Mouse (Mus musculus) hindbrain, embryonic 11.5 days (tissue): ENCODE measurements around the gene Lrrc27. TPM values are rescaled to one million over a fixed set of nuclear protein-coding genes. Genes with fewer than 3 reads are reported as not detected.

Experiments used
- ATAC-seq: fragments of 200-750 bp; cut with Nextera tagmentation; 2 replicates; pipeline ENCODE4 v1.8.0; 2017; ENCODE audit warnings: mild to moderate bottlenecking, moderate TSS enrichment, moderate library complexity; ENCODE audit not compliant: low FRiP score
- DNase-seq: peaks from one replicate; pipeline ENCODE4 v3.0.0-alpha.2; 2015; ENCODE audit warnings: low spot score
- H3K27ac ChIP-seq: fragments of 300-500 bp; sonication (generic); 2 replicates; pipeline ENCODE4 v1.5.1; 2014; ENCODE audit warnings: mild to moderate bottlenecking, low read depth, low read length
- H3K27me3 ChIP-seq: fragments of 300-500 bp; sonication (generic); 2 replicates; pipeline ENCODE4 v1.6.1; 2014; ENCODE audit warnings: mild to moderate bottlenecking, low read length, moderate library complexity, mixed read lengths; ENCODE audit not compliant: control insufficient read depth, insufficient read depth
- H3K36me3 ChIP-seq: fragments of 300-500 bp; sonication (generic); 2 replicates; pipeline ENCODE4 v1.6.1; 2014; ENCODE audit warnings: mild to moderate bottlenecking, low read length, moderate library complexity, mixed read lengths; ENCODE audit not compliant: control insufficient read depth, insufficient read depth
- H3K4me1 ChIP-seq: fragments of 300-500 bp; sonication (generic); replicated peaks from 2 replicates; pipeline ENCODE4 v1.6.1; 2014; ENCODE audit warnings: low read length, mixed read lengths; ENCODE audit not compliant: control insufficient read depth, insufficient read depth
- H3K4me2 ChIP-seq: fragments of 300-500 bp; sonication (generic); replicated peaks from 2 replicates; pipeline ENCODE4 v1.6.1; 2014; ENCODE audit warnings: mild to moderate bottlenecking, low read depth, low read length
- H3K4me3 ChIP-seq: fragments of 300-500 bp; sonication (generic); 2 replicates; pipeline ENCODE4 v1.5.1; 2014; ENCODE audit warnings: low read depth, low read length
- H3K9ac ChIP-seq: fragments of 300-500 bp; sonication (generic); 2 replicates; pipeline ENCODE4 v1.6.1; 2014; ENCODE audit warnings: low read depth, low read length
- H3K9me3 ChIP-seq: fragments of 300-500 bp; sonication (generic); 2 replicates; pipeline ENCODE4 v1.6.1; 2016; ENCODE audit warnings: low read length; ENCODE audit not compliant: control insufficient read depth
- WGBS: fragments of 180-500 bp; shearing (Covaris S2); extraction: QIAGEN DNeasy Blood & Tissue Kit; methylation state at CpG from one replicate; pipeline ENCODE4 v1.1.7; 2014; 5-methylcytosine and 5-hydroxymethylcytosine counted together
- polyA plus RNA-seq: library from polyadenylated mRNA; unstranded; fragments of >200 nt; fragmentation: Nextera tagmentation; extraction: Ambion mirVana; gene quantifications from 2 replicates; pipeline ENCODE4 v1.2.1, GENCODE M21; 2014

Gene Lrrc27
- polyA plus RNA-seq, 1 experiment from 2014 or later = 6.5 TPM

- no peak for ATAC-seq
- 31% methylated on average over 7 of the region's 7 CpGs for WGBS
- Histone ChIP-seq H3K4me3 (no peak overlapping the region), H3K4me1 (no peaks in the 10 kb centered on the region), H3K27ac (no peak overlapping the region), H3K9ac (no peak overlapping the region), H3K36me3 (no peaks in the 10 kb centered on the region), H3K4me2 (no peak overlapping the region), H3K9me3 (no peaks in the 10 kb centered on the region), H3K27me3 (no peaks in the 10 kb centered on the region)
- DNase-seq = peak; percentile 84
Observed at GRCm38 (mm10) chr7:139208023-139208772, 4.6 kb upstream of the Lrrc27 start.

GRCm38 (mm10) chr7:139208773-139209095 lies 4.1 kb upstream of the Lrrc27 start:
- ATAC-seq = no peak

GRCm38 (mm10) chr7:139211761-139212160 lies 1.0 kb upstream of the Lrrc27 start:
- no peak for ATAC-seq
- 82% methylated on average over 6 of the region's 6 CpGs for WGBS
- no peaks in the 10 kb centered on the region for H3K27me3 ChIP-seq
- H3K27ac ChIP-seq = no peak overlapping the region
- DNase-seq = no peak
- no peak overlapping the region for H3K4me3 ChIP-seq
- H3K4me1 ChIP-seq = no peaks in the 10 kb centered on the region
- H3K9me3 ChIP-seq = no peaks in the 10 kb centered on the region
- H3K4me2 ChIP-seq = no peak overlapping the region
- H3K9ac ChIP-seq = 0 out of 2 replicates have a peak overlapping the region, but pooled peaks have one; percentile 7
- no peaks in the 10 kb centered on the region for H3K36me3 ChIP-seq

More at GRCm38 (mm10) chr7:139208773-139209095, 4.1 kb upstream of the Lrrc27 start:
- Histone ChIP-seq H3K4me1 (no peaks in the 10 kb centered on the region), H3K27ac (no peak overlapping the region), H3K4me3 (no peak overlapping the region), H3K27me3 (no peaks in the 10 kb centered on the region), H3K9ac (no peak overlapping the region), H3K36me3 (no peaks in the 10 kb centered on the region), H3K4me2 (no peak overlapping the region), H3K9me3 (no peaks in the 10 kb centered on the region)
- 90% methylated on average over 4 of the region's 4 CpGs for WGBS
- no peak for DNase-seq

GRCm38 (mm10) chr7:139213751-139214150 lies 963 bp downstream of the Lrrc27 start:
- WGBS = 63% methylated on average over 3 of the region's 3 CpGs
- H3K36me3 ChIP-seq = no peaks in the 10 kb centered on the region
- no peaks in the 10 kb centered on the region for H3K9me3 ChIP-seq
- no peak overlapping the region for H3K27ac ChIP-seq
- no peak for ATAC-seq
- peak overlapping the region; percentile 45; the same call in 1 of the 2 replicates for H3K4me2 ChIP-seq
- no peak for DNase-seq
- no peaks in the 10 kb centered on the region for H3K27me3 ChIP-seq
- no peak overlapping the region for H3K9ac ChIP-seq
- no peaks in the 10 kb centered on the region for H3K4me1 ChIP-seq
- peak overlapping the region; percentile 26 for H3K4me3 ChIP-seq

- no peaks in the 10 kb centered on the region for H3K36me3 ChIP-seq
- H3K9ac ChIP-seq = no peak overlapping the region
- no peaks in the 10 kb centered on the region for H3K27me3 ChIP-seq
- H3K4me3 ChIP-seq = no peak overlapping the region
- no peak for DNase-seq
- H3K4me2 ChIP-seq = no peak overlapping the region
- H3K4me1 ChIP-seq = no peaks in the 10 kb centered on the region
- no peak for ATAC-seq
- no peak overlapping the region for H3K27ac ChIP-seq
- 78% methylated on average over 3 of the region's 3 CpGs for WGBS
- H3K9me3 ChIP-seq = no peaks in the 10 kb centered on the region
Observed at GRCm38 (mm10) chr7:139214160-139214559, 1.4 kb downstream of the Lrrc27 start.

- DNase-seq (no peak), ATAC-seq (no peak)
- Histone ChIP-seq H3K27ac (no peak overlapping the region), H3K9ac (no peak overlapping the region), H3K4me1 (no peaks in the 10 kb centered on the region), H3K4me3 (no peak overlapping the region), H3K4me2 (no peak overlapping the region), H3K9me3 (no peaks in the 10 kb centered on the region), H3K36me3 (no peaks in the 10 kb centered on the region), H3K27me3 (no peaks in the 10 kb centered on the region)
- 79% methylated on average over 14 of the region's 14 CpGs for WGBS
Observed at GRCm38 (mm10) chr7:139214596-139215340, 2.0 kb downstream of the Lrrc27 start.

GRCm38 (mm10) chr7:139215516-139215915 lies 2.7 kb downstream of the Lrrc27 start:
- Histone ChIP-seq H3K9me3 (no peaks in the 10 kb centered on the region), H3K27ac (no peak overlapping the region), H3K9ac (no peak overlapping the region), H3K4me2 (no peak overlapping the region), H3K36me3 (no peaks in the 10 kb centered on the region), H3K4me1 (no peaks in the 10 kb centered on the region), H3K4me3 (no peak overlapping the region), H3K27me3 (no peaks in the 10 kb centered on the region)
- DNase-seq (no peak), ATAC-seq (no peak)
- WGBS = 71% methylated on average over 1 of the region's 1 CpGs

GRCm38 (mm10) chr7:139215946-139216345 lies 3.2 kb downstream of the Lrrc27 start:
- WGBS = 83% methylated on average over 7 of the region's 7 CpGs
- Histone ChIP-seq H3K4me3 (no peak overlapping the region), H3K36me3 (no peaks in the 10 kb centered on the region), H3K4me2 (no peak overlapping the region), H3K27me3 (no peaks in the 10 kb centered on the region), H3K9me3 (no peaks in the 10 kb centered on the region), H3K9ac (no peak overlapping the region), H3K27ac (no peak overlapping the region), H3K4me1 (no peaks in the 10 kb centered on the region)
- ATAC-seq (no peak), DNase-seq (no peak)

GRCm38 (mm10) chr7:139216464-139216863 lies 3.7 kb downstream of the Lrrc27 start:
- Histone ChIP-seq H3K27me3 (no peaks in the 10 kb centered on the region), H3K27ac (no peak overlapping the region), H3K4me1 (no peaks in the 10 kb centered on the region), H3K4me3 (no peak overlapping the region), H3K9me3 (no peaks in the 10 kb centered on the region), H3K9ac (no peak overlapping the region), H3K4me2 (no peak overlapping the region), H3K36me3 (no peaks in the 10 kb centered on the region)
- WGBS = 93% methylated on average over 9 of the region's 9 CpGs
- DNase-seq (no peak), ATAC-seq (no peak)
